Mouse (Mus musculus): ENCODE data around the gene Otx2.
"Not testable (repeated sequence)": the region's sequence is repeated elsewhere in the genome, so short reads cannot be mapped to it uniquely, and the experiment has no call there.

Gene Otx2

DNA sequence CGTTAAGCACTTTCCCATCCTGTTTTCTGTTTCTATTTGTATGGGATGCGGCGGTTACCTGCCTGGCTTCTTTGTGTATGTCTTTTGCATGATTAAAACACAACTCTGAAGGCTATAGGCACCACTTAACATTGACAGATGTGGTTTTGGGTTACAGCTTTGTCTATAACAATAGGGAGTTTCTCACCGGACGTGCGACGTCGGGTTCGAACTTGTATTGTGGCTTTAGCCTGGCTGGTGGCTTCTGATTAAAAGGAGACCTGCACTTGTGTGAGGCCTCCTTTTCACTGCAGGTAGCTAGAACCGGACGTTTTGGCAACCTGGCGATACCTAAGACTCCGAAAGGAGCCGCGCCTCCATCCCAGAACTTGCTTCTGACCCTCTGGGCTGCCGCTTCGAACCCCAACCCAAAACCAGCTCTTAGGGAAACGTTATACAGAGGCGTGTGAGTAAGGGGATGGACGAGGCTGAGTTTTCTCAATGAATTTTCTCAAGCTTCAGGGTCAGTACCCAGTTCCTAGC, 19.0 kb downstream of the Otx2 start:
- no peak for DNase-seq (ENCODE audit: low read depth, low spot score)

GRCm38 (mm10) chr14:48653676-48654510, 19.7 kb downstream of the Otx2 start:
- no peak for DNase-seq (ENCODE audit: low read depth, low spot score)

GRCm38 (mm10) chr14:48653081-48653480, 20.5 kb downstream of the Otx2 start:
- DNase-seq (ENCODE audit: low read depth, low spot score), result no peak

DNA sequence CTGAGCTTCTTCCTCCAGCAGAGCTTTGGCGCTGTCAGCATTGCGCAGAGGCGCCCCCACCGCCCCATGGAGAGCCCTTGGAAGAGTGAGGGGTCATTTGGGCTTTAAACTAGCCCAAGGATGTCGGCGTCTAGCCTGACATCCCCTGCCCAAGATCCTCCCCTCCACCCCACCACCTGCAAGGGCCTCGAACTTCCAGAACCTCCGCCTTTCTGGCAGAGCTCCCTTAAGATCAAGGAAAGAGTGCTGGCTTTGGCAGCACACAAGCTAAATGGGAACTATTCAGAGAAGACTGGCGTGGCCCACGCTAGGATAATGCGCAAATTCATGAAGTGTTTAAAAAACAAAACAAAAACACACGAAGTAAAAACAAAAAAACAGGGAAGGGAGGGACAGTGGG, 21.4 kb downstream of the Otx2 start:
- no peak for DNase-seq (ENCODE audit: low read depth, low spot score)

DNA sequence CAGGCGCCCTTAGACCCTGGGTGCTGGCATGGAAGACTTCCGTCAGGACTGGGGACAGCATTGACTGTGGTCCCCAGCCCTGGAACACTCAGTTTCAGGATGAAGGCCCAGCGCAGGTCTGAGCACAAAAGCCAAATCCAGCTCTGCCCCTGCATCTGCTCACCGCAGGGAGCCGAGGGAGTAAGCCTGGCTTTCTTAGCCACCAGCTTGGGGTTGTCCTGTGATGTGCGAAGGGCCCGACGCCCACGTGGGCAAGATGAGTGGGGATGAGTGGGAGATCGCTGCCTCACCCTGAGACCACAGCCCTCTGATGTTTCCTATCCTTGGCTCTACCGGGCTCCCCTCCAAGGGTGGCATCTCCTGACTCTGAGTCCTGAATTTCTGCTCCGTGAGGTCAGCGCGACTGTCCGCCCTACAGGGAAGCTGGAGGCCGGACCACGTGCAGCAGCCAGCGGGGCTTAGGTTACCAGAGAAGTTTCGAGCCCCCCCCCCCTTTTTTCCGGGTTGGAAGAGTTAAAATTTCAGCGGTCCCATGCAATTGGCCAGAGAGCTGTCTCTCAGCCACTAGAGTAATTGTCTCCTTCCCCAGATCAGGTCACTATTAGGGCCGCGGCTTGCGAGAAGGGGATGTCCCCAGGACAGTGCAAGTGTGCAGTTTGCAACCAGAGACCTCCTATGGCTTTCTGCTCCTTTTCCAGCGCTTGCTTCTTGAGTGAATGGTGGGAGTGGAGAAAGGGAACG, 22.0 kb downstream of the Otx2 start:
- no peak for DNase-seq (ENCODE audit: low read depth, low spot score)

DNA sequence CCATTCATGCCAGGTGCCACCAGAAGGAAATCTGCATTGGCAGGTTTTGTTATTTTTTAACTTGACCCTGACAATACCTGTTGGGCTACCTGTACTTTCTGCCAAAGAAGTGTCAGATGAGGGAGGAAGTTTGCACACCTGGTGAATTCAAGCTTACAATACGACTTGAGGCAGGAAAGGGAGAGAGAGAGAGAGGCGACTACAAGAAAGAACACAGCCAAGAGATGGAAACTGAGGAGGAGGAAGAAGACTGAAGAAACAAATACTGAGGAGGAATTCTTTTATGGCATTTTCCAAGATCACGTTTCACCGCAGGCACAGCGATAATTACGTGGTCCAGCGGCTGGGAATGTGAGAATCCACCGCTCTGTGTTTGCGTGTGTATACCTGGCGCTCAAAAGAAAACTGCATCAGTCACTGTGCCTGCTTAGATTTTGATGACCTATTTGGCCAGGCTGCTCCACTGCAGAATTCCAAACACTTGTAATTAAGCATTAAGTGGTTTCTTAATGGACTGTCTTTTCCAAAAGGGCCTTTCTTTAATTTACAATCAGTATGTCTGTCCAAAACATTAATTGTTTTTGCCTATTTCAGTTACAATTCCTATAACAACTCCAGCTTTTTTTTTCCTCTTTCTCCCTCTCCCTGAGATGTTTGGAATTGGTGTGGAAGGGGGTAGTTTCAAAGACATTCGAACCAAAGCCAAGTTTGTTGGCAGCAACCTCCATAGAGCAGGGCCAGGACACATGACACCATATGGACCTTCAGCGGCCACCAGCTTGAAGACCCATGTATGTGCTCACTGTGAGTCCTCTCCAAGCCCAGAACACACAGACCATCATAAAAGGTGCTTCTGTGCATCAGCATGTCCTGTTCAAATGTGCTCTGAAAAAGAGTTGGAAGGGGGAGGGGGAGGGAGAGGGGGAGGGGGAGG, 31.9 kb downstream of the Otx2 start:
- DNase-seq (ENCODE audit: low read depth, low spot score), result no peak

GRCm38 (mm10) chr14:48633141-48633540, 40.5 kb downstream of the Otx2 start:
- no peak for DNase-seq (ENCODE audit: low read depth, low spot score)

- no peak for DNase-seq (ENCODE audit: low read depth, low spot score)
Measured at GRCm38 (mm10) chr14:48632335-48632734, 41.3 kb downstream of the Otx2 start.

- no peak for DNase-seq (ENCODE audit: low read depth, low spot score)
Measured at GRCm38 (mm10) chr14:48631486-48631885, 42.1 kb downstream of the Otx2 start.

- DNase-seq (ENCODE audit: low read depth, low spot score), result no peak
Measured at GRCm38 (mm10) chr14:48629404-48629803, 44.2 kb downstream of the Otx2 start.

DNA sequence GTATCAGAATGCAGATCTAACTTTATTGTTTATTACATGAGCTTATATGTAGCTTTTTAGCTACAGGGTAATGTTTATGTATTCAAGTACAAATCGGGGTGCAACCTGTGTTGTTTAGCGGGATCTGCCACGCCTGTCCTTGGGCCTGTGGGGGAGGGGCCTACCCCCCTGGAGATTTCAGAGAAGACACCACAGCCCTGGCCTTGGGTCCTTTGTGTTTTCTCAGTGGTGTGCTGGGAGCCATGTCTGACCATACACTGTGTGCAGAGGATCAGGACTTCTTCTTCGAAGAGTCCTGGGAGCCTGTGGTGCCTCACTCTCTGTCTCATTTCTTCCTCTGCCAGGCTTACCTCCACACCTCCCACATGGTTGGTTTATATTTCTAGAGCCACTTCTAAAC, 47.3 kb downstream of the Otx2 start:
- DNase-seq (ENCODE audit: low read depth, low spot score), result no peak

GRCm38 (mm10) chr14:48625331-48625694, 48.3 kb downstream of the Otx2 start:
- no peak for DNase-seq (ENCODE audit: low read depth, low spot score)

GRCm38 (mm10) chr14:48624596-48625330, 48.9 kb downstream of the Otx2 start:
- no peak for DNase-seq (ENCODE audit: low read depth, low spot score)

DNA sequence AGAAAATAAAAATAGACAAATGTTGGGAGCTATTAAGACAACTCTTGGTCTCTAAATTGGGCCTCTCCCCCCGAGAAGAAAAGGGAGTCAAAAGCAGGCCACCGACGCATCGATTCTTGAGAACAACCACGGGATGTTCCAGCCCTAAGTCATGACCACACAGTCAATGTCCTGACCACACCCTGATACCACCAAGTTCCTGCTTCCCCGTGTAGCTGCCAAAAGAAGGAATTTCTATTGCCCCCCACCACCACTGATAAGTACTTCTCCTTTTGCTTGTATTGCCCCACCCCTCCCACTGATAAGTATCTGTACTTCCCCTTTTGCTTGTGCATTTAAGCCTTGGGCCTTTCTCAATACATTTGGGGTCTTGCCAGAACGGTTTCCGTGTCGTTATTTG, 50.9 kb downstream of the Otx2 start:
- not testable (repeated sequence) for DNase-seq (ENCODE audit: low read depth, low spot score)

- no peak for DNase-seq (ENCODE audit: low read depth, low spot score)
Measured at GRCm38 (mm10) chr14:48616361-48616760, 57.3 kb downstream of the Otx2 start.

DNA sequence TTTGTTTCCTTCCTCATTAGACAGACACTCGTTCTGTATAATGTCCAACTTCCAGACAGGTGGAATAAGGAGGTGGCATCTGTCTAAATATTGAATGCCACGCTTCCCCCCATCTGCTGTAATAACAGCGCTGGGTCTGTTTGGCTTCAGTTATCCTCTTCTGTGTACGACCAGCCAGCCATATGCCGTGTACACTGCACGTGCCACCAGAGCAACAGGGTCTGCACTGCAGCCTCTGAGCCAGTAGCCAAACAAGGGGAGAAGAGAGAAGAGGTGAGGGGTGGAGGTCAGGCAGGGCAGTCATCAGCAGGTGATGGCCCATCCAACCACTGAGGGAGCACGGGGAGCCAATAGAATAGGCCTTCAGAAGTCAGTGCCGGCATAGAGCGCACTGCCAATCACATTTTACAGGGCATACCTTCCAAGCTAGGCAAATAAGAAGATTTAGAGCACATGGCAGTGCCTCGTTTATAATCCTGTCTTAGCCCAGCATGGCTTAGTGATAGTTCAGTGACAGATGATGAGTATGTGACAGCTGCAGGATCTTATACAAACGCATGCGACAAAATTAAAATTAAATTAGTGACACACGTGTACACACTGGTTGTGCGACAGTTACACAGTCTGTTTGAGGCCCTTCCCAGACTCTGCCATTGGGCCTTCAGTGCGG, 64.8 kb downstream of the Otx2 start:
- peak; percentile 74 for DNase-seq (ENCODE audit: low read depth, low spot score)
